Mouse (Mus musculus) sigmoid colon, adult 10 weeks (tissue): Measurements from ENCODE around the gene Nanos1. TPM values are rescaled to one million over a fixed set of nuclear protein-coding genes. Genes with fewer than 3 reads are reported as not detected.

Experiments
- polyA plus RNA-seq: library from polyadenylated mRNA; stranded (reverse); fragments of 350-450 nt; fragmentation: Illumina TruSeq; extraction: RNeasy Lipid Tissue Mini Kit (QIAGEN cat#74804); gene quantifications from one replicate; pipeline ENCODE4 v1.2.3, GENCODE M21; 2014; ENCODE audit warnings: low read depth, low replicate concordance

The Nanos1 gene
- 2.7 TPM for polyA plus RNA-seq

GRCm38 (mm10) chr19:60755438-60756191, at the start of gene Nanos1:
Nanos1 (plus strand) TSS chr19:60755987.

GRCm38 (mm10) chr19:60790551-60791161, 34.9 kb downstream of the Nanos1 start, which contains the start of gene Eif3a:
Eif3a (minus strand) TSS chr19:60790658.

Other genes starting within 250 kb of the Nanos1 start
- gene Cacul1, start 175.0 kb upstream of the Nanos1 start, polyA plus RNA-seq = 88.7 TPM
- 218 TPM for gene Eif3a, start 34.7 kb downstream of the Nanos1 start, polyA plus RNA-seq
- 109 TPM for gene Fam45a, start 55.6 kb downstream of the Nanos1 start, polyA plus RNA-seq
- 3.6 TPM for gene Sfxn4, start 105.5 kb downstream of the Nanos1 start, polyA plus RNA-seq
- 145 TPM for gene Prdx3, start 118.6 kb downstream of the Nanos1 start, polyA plus RNA-seq
- 12.6 TPM for gene Grk5, start 133.8 kb downstream of the Nanos1 start, polyA plus RNA-seq